Mouse (Mus musculus): ENCODE data around the gene Gcsh.

DNA sequence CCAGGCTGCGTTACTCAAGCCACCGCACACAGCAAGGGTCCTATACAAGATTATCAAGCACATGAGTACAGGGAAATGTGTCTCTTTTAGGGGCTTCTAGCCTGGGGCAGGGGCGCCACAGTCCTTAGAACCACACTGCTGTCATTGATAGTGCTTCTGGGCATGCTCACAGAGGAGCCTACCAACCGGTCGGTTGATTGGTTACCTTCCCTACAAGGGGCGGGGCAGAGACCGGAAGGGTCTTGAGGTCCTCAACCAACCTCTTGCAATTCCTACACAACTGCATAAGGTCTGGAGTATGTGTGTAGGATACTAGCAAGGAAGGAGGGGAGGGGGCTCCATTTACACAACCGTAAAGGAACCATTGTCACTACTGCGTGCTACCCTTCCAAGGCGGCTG lies 35.3 kb upstream of the Gcsh start:
- TF ChIP-seq CTCF (IDR thresholded peaks at IDR 0.05; ENCODE audit: extremely low read depth, insufficient read depth, insufficient read length, insufficient replicate concordance) (no peak), POLR2A (IDR thresholded peaks at IDR 0.05; ENCODE audit: low read depth, low read length) (no peak)

Data from spleen, adult 2 months (tissue).